Mouse (Mus musculus): Measurements from ENCODE around the gene Kansl2. TPM values are rescaled to one million over a fixed set of nuclear protein-coding genes. Genes with fewer than 3 reads are reported as not detected.
"Not testable (repeated sequence)": the region's sequence is repeated elsewhere in the genome, so short reads cannot be mapped to it uniquely, and the experiment has no call there.

Kansl2 gene
- polyA plus RNA-seq, 1 experiment from 2014 or later, result 77.7 TPM

- Histone ChIP-seq H3K36me3 (ENCODE audit: control insufficient read depth, insufficient read depth) (peaks cover 80% of the 10 kb centered on the region), H3K27me3 (ENCODE audit: control insufficient read depth, insufficient read depth, low read length) (no peaks in the 10 kb centered on the region), H3K27ac (ENCODE audit: low read length) (no peak overlapping the region), H3K4me2 (ENCODE audit: low read depth, low read length) (no peak overlapping the region), H3K4me3 (ENCODE audit: low read length) (no peak overlapping the region), H3K9ac (ENCODE audit: low read length) (no peak overlapping the region), H3K4me1 (ENCODE audit: control insufficient read depth, insufficient read depth, low read length) (no peaks in the 10 kb centered on the region), H3K9me3 (replicated peaks; ENCODE audit: control insufficient read depth, low read length) (no peaks in the 10 kb centered on the region)
- no peak for ATAC-seq (replicated peaks; ENCODE audit: extremely low read depth, insufficient read depth, low FRiP score)
- WGBS, result 59% methylated on average over 5 of the region's 5 CpGs
Observed at GRCm38 (mm10) chr15:98526057-98526456, 8.0 kb downstream of the Kansl2 start.

DNA sequence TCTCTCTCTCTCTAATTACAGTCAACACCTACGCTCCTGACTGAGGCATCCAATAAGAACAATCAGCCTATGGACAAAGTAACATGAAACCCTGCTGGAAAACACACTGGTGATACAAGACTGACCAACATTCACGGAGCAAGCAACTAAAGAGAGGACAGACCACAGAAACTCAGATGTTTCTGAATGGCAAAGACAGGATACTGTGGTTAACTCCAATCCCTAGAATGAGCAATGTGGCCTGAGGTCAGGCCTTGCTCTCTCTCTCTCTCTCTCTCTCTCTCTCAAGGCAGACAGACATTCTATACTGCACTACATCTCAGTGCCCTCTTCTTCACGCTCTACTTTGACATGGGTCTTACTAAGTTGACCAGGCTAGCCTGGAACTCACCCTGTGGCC, 12.8 kb downstream of the Kansl2 start:
- WGBS, result 91% methylated on average over 3 of the region's 3 CpGs
- H3K27me3 ChIP-seq (ENCODE audit: control insufficient read depth, insufficient read depth, low read length), result no peaks in the 10 kb centered on the region
- ATAC-seq (replicated peaks; ENCODE audit: extremely low read depth, insufficient read depth, low FRiP score), result no peak
- peaks cover 59% of the 10 kb centered on the region for H3K36me3 ChIP-seq (ENCODE audit: control insufficient read depth, insufficient read depth)
- H3K4me3 ChIP-seq (ENCODE audit: low read length), result no peak overlapping the region
- H3K4me2 ChIP-seq (ENCODE audit: low read depth, low read length), result no peak overlapping the region
- H3K27ac ChIP-seq (ENCODE audit: low read length), result no peak overlapping the region
- no peak overlapping the region for H3K9ac ChIP-seq (ENCODE audit: low read length)
- no peaks in the 10 kb centered on the region for H3K4me1 ChIP-seq (ENCODE audit: control insufficient read depth, insufficient read depth, low read length)
- no peaks in the 10 kb centered on the region for H3K9me3 ChIP-seq (replicated peaks; ENCODE audit: control insufficient read depth, low read length)

DNA sequence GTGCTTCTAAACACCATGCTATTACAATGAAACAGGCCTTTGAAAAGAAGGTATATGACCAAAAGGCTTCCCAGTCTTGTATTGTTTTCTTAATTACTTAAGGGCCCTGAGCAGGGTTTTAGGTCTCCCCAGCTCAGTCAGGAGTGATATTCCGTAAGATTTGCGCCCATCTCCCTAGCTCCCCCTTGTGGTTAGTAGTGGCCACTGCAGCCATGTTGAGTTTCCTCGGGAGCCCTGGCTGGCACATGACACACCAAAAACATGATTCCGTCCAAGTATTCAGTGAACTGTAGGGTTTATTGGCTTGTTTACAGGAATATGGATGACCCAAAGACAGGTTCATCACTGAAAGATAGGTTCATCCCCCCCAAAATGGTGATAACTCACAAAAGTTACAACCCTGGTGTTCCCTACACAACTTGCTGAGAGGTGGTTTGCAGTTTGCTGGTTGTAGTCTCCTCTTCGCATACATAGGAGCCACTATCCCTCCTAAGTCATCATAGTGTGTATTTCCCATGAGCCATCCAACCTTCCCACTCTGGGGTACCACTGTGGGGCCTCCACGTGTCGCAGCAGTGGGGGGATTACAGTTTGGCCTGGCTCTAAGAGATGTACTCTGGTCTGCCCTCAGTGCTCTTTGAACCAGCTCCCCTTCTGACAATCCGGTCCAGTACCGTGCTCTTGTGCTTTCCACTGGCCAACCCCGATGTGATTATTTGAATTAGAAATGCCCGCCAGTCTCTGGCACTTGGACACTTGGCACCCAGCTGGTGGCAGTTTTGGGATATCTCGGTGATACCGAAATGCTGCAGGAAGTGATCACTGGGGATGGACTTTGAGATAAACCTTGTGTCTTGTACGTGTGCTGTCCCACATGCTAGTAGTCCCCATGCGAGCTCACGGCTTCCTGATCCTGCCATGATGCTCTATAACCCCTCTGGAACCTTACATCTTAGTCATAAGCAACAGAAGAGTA, 16.4 kb downstream of the Kansl2 start:
- Histone ChIP-seq H3K9ac (ENCODE audit: low read length) (no peak overlapping the region), H3K4me2 (ENCODE audit: low read depth, low read length) (no peak overlapping the region), H3K4me1 (ENCODE audit: control insufficient read depth, insufficient read depth, low read length) (peaks cover 7% of the 10 kb centered on the region), H3K4me3 (ENCODE audit: low read length) (no peak overlapping the region), H3K27ac (ENCODE audit: low read length) (no peak overlapping the region), H3K36me3 (ENCODE audit: control insufficient read depth, insufficient read depth) (peaks cover 31% of the 10 kb centered on the region), H3K9me3 (replicated peaks; ENCODE audit: control insufficient read depth, low read length) (no peaks in the 10 kb centered on the region; the same call in 1 of the 2 replicates), H3K27me3 (ENCODE audit: control insufficient read depth, insufficient read depth, low read length) (no peaks in the 10 kb centered on the region)
- ATAC-seq (replicated peaks; ENCODE audit: extremely low read depth, insufficient read depth, low FRiP score), result no peak
- 67% methylated on average over 16 of the region's 16 CpGs for WGBS

- ATAC-seq (replicated peaks; ENCODE audit: extremely low read depth, insufficient read depth, low FRiP score); H3K27me3 ChIP-seq (ENCODE audit: control insufficient read depth, insufficient read depth, low read length): not testable (repeated sequence)
- whole genome bisulfite sequencing, result 51% methylated on average over 2 of the region's 2 CpGs
Observed at GRCm38 (mm10) chr15:98514845-98515244, 19.2 kb downstream of the Kansl2 start.

DNA sequence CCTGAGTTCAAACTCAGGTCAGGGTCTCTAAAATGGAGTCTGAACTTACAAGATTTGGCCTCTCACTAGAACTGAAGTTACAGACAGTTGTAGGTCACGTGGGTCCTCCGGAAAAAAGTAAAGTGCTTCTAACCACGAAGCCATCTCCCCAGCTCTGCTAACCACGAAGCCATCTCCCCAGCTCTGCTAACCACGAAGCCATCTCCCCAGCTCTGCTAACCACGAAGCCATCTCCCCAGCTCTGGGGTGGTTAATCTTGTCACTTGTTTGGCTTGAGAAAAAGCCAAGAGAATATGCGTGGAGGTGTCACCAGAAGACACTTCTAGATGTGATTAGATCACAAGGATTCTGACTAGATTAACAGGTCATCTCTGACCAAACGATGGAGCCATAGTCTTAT, 19.9 kb downstream of the Kansl2 start:
- WGBS, result 77% methylated on average over 8 of the region's 8 CpGs
- no peak for ATAC-seq (replicated peaks; ENCODE audit: extremely low read depth, insufficient read depth, low FRiP score)

More at GRCm38 (mm10) chr15:98514845-98515244, 19.2 kb downstream of the Kansl2 start:
- not testable (repeated sequence) for H3K4me2 ChIP-seq (ENCODE audit: low read depth, low read length); H3K27ac ChIP-seq (ENCODE audit: low read length); H3K9me3 ChIP-seq (replicated peaks; ENCODE audit: control insufficient read depth, low read length); H3K4me3 ChIP-seq (ENCODE audit: low read length); H3K9ac ChIP-seq (ENCODE audit: low read length)
- Histone ChIP-seq H3K4me1 (ENCODE audit: control insufficient read depth, insufficient read depth, low read length) (peaks cover 18% of the 10 kb centered on the region), H3K36me3 (ENCODE audit: control insufficient read depth, insufficient read depth) (peaks cover 15% of the 10 kb centered on the region)

DNA sequence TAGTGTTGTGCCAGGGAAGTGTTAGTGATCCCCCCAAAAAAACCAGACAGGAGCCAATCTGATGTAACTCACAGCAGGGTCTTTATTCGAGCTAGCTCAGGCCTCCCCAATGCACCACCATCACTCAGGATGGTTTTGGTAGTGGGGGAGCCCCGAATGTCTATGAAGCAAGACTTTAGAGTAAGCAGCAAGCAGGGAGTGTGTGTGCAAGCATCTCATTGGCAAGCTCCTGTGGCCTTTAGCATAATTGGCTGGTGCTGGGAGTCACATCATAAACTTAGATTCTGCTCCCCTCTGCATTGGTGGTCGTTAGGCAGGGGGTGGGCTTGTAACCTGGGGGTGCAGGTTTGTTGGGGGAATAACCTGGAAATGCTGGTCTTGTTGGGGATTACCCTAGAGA, 20.4 kb downstream of the Kansl2 start:
- not testable (repeated sequence) for ATAC-seq (replicated peaks; ENCODE audit: extremely low read depth, insufficient read depth, low FRiP score); H3K4me3 ChIP-seq (ENCODE audit: low read length); H3K9me3 ChIP-seq (replicated peaks; ENCODE audit: control insufficient read depth, low read length); H3K4me2 ChIP-seq (ENCODE audit: low read depth, low read length); H3K27ac ChIP-seq (ENCODE audit: low read length); H3K9ac ChIP-seq (ENCODE audit: low read length); H3K27me3 ChIP-seq (ENCODE audit: control insufficient read depth, insufficient read depth, low read length)
- WGBS, result 77% methylated on average over 3 of the region's 3 CpGs
- peaks cover 10% of the 10 kb centered on the region for H3K36me3 ChIP-seq (ENCODE audit: control insufficient read depth, insufficient read depth)
- peaks cover 18% of the 10 kb centered on the region for H3K4me1 ChIP-seq (ENCODE audit: control insufficient read depth, insufficient read depth, low read length)

More for the DNA sequence above, 19.9 kb downstream of the Kansl2 start:
- Histone ChIP-seq H3K27ac (ENCODE audit: low read length) (no peak overlapping the region), H3K4me2 (ENCODE audit: low read depth, low read length) (no peak overlapping the region), H3K4me3 (ENCODE audit: low read length) (no peak overlapping the region), H3K9me3 (replicated peaks; ENCODE audit: control insufficient read depth, low read length) (no peaks in the 10 kb centered on the region; the same call in 1 of the 2 replicates), H3K36me3 (ENCODE audit: control insufficient read depth, insufficient read depth) (peaks cover 10% of the 10 kb centered on the region), H3K9ac (ENCODE audit: low read length) (no peak overlapping the region), H3K27me3 (ENCODE audit: control insufficient read depth, insufficient read depth, low read length) (no peaks in the 10 kb centered on the region), H3K4me1 (ENCODE audit: control insufficient read depth, insufficient read depth, low read length) (peaks cover 18% of the 10 kb centered on the region)

- peaks cover 3% of the 10 kb centered on the region for H3K36me3 ChIP-seq (ENCODE audit: control insufficient read depth, insufficient read depth)
- 20% methylated on average over 17 of the region's 17 CpGs for WGBS
- peak overlapping the region; percentile 47; the same call in 1 of the 2 replicates for H3K27ac ChIP-seq (ENCODE audit: low read length)
- no peaks in the 10 kb centered on the region for H3K27me3 ChIP-seq (ENCODE audit: control insufficient read depth, insufficient read depth, low read length)
- H3K9ac ChIP-seq (ENCODE audit: low read length), result no peak overlapping the region
- H3K4me1 ChIP-seq (ENCODE audit: control insufficient read depth, insufficient read depth, low read length), result peaks cover 18% of the 10 kb centered on the region
- peak overlapping the region; percentile 39 for H3K4me2 ChIP-seq (ENCODE audit: low read depth, low read length)
- 0 out of 2 replicates have a peak, but pooled peaks have one; percentile 14 for ATAC-seq (replicated peaks; ENCODE audit: extremely low read depth, insufficient read depth, low FRiP score)
- no peaks in the 10 kb centered on the region; the same call in 1 of the 2 replicates for H3K9me3 ChIP-seq (replicated peaks; ENCODE audit: control insufficient read depth, low read length)
- peak overlapping the region; percentile 5; the same call in 1 of the 2 replicates for H3K4me3 ChIP-seq (ENCODE audit: low read length)
Observed at GRCm38 (mm10) chr15:98512799-98513321, 21.2 kb downstream of the Kansl2 start.

DNA sequence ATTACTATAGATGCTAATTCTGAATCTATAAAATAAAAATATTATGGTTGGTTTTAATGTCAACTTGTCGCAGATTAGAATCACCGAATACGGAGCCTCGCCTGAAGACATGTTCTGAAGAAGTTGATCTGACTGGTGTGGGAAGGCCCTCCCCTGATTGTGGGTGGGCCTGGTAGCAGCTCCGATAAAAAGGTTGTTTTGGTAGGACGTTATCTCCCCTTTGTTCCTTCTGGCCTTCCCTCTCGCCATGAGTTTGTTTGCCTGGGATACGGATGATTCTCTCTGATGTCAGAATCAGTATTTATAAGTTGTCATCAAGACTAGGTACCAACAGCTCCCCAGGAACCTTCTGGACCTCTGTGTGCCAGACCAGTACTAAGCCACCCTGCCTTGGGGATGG, 21.8 kb downstream of the Kansl2 start:
- Histone ChIP-seq H3K36me3 (ENCODE audit: control insufficient read depth, insufficient read depth) (no peaks in the 10 kb centered on the region), H3K4me1 (ENCODE audit: control insufficient read depth, insufficient read depth, low read length) (peaks cover 18% of the 10 kb centered on the region), H3K4me2 (ENCODE audit: low read depth, low read length) (no peak overlapping the region), H3K27me3 (ENCODE audit: control insufficient read depth, insufficient read depth, low read length) (no peaks in the 10 kb centered on the region), H3K9ac (ENCODE audit: low read length) (no peak overlapping the region), H3K4me3 (ENCODE audit: low read length) (no peak overlapping the region), H3K27ac (ENCODE audit: low read length) (no peak overlapping the region), H3K9me3 (replicated peaks; ENCODE audit: control insufficient read depth, low read length) (no peaks in the 10 kb centered on the region; the same call in 1 of the 2 replicates)
- 41% methylated on average over 8 of the region's 8 CpGs for WGBS
- no peak for ATAC-seq (replicated peaks; ENCODE audit: extremely low read depth, insufficient read depth, low FRiP score)

DNA sequence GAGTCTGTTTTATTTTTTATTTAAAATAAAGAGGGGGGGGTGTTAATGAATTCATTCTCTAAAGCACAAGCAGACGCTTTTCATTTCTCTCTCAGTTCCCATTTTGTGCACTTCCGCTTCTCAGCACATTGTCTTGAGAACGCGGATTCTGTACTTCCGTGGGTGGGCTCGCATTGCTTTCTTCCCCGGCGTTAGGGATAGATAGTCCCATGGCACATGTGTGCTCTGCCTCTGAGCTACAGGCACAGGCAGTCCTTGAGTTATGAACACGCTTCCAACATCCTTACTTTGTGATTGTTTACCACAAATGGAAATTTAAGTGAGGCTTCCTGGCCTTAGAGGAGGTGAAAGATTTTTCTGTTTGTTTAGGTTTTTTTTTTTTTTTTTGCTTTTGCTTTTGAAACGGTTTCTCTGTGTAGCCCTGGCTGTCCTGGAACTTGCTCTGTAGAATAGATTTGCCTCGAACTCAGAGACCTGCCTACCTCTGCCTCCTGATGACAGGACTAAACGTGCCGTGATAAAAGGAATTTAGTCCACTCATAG, 22.6 kb downstream of the Kansl2 start:
- Histone ChIP-seq H3K9ac (ENCODE audit: low read length) (no peak overlapping the region), H3K36me3 (ENCODE audit: control insufficient read depth, insufficient read depth) (no peaks in the 10 kb centered on the region), H3K4me2 (ENCODE audit: low read depth, low read length) (peak overlapping the region; percentile 69), H3K9me3 (replicated peaks; ENCODE audit: control insufficient read depth, low read length) (no peaks in the 10 kb centered on the region; the same call in 1 of the 2 replicates), H3K4me3 (ENCODE audit: low read length) (no peak overlapping the region), H3K27ac (ENCODE audit: low read length) (peak overlapping the region; percentile 53), H3K4me1 (ENCODE audit: control insufficient read depth, insufficient read depth, low read length) (peaks cover 18% of the 10 kb centered on the region), H3K27me3 (ENCODE audit: control insufficient read depth, insufficient read depth, low read length) (no peaks in the 10 kb centered on the region)
- 56% methylated on average over 13 of the region's 13 CpGs for WGBS
- no peak for ATAC-seq (replicated peaks; ENCODE audit: extremely low read depth, insufficient read depth, low FRiP score)
